ENCODE assay signal across 10 mouse cellular contexts in the genomic region with DNA sequence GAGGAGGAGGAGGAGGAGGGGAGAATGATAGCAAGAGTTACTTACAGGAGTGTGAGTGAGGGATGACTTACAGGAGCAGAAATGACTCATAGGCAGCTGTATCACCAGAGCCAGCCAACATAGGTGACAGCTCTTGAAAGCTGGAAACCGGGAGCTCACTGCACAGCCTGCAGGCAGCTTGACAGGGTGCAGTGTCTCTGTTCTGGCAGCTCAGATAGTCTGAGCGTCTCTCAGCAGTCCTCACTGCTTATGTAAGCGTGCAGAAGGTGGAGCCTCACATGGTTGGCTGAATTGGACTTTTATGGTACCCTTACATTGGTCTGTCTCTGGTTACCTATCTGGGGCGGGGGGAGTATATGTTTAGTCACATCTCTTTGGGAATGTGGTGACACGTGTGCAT. TPM values are rescaled to one million over a fixed set of nuclear protein-coding genes. Genes with fewer than 3 reads are reported as not detected.
DNase-seq lines count a peak whose midpoint lies in the region; ATAC-seq and TF ChIP-seq lines count a peak whose summit lies in the region.
"Had no signal": no experiment of that assay in that cellular context is flagged by ENCODE, and none has a peak within 500 bp of the region (broad histone marks: within the 10 kb centered on the region; RNA-seq: fewer than 3 reads in every experiment).

No protein-coding gene starts in this region.

- no peak overlapping the region for H3K9ac ChIP-seq in stomach, embryonic 14.5 days (replicated peaks; ENCODE audit: low read depth, low read length)
- no peak overlapping the region for H3K9ac ChIP-seq in heart, adult 2 months (ENCODE audit: low read depth, low read length)
- H3K9ac ChIP-seq: embryonic facial prominence, embryonic 12.5 days had no signal

- intact Hi-C loops in heart, adult 2 months (cut with DNase I): no loop called here

- peak overlapping the region; percentile 53; the same call in 1 of the 2 replicates for H3K27ac ChIP-seq in layer of hippocampus, adult 2 months
- H3K27ac ChIP-seq in stomach, embryonic 14.5 days (ENCODE audit: low read length): no peak overlapping the region
- no peak overlapping the region for H3K27ac ChIP-seq in heart, adult 2 months
- H3K27ac ChIP-seq: embryonic facial prominence, embryonic 12.5 days; midbrain, embryonic 10.5 days had no signal

- TF ChIP-seq CTCF in layer of hippocampus, adult 2 months (conservative IDR thresholded peaks at IDR 0.05): peak; percentile 21; the same call in 1 of the 2 replicates
- no peak for TF ChIP-seq CTCF in heart, adult 2 months (IDR thresholded peaks at IDR 0.05)

- no peak for TF ChIP-seq EP300 in heart, adult 2 months (IDR thresholded peaks at IDR 0.05; ENCODE audit: insufficient read depth, low read depth, low read length)

- no peak for ATAC-seq in megakaryocyte, adult 5-6 weeks (ENCODE audit: poor library complexity, severe bottlenecking)
- peak; percentile 61; the same call in 1 of the 2 replicates for ATAC-seq in stomach, embryonic 14.5 days (ENCODE audit: insufficient number of reproducible peaks, insufficient read depth, low FRiP score, low read depth)

- H3K79me2 ChIP-seq in heart, adult 2 months (replicated peaks; ENCODE audit: control insufficient read depth, insufficient read depth, low read length): no peaks in the 10 kb centered on the region

- peaks cover 25% of the 10 kb centered on the region for H3K4me1 ChIP-seq in megakaryocyte, embryonic 14.5 days
- H3K4me1 ChIP-seq in stomach, embryonic 14.5 days (ENCODE audit: control insufficient read depth, insufficient read depth, low read length): no peaks in the 10 kb centered on the region
- H3K4me1 ChIP-seq in heart, adult 2 months (ENCODE audit: control insufficient read depth, insufficient read depth, low read length): no peaks in the 10 kb centered on the region
- H3K4me1 ChIP-seq: embryonic facial prominence, embryonic 12.5 days had no signal

- TF ChIP-seq POLR2A in heart, adult 2 months (IDR thresholded peaks at IDR 0.05; ENCODE audit: insufficient read depth, low read depth, low read length): no peak

- H3K36me3 ChIP-seq in megakaryocyte, embryonic 14.5 days (replicated peaks; ENCODE audit: low read length): peaks cover 21% of the 10 kb centered on the region
- no peaks in the 10 kb centered on the region for H3K36me3 ChIP-seq in stomach, embryonic 14.5 days (ENCODE audit: control insufficient read depth, insufficient read depth, low read length)
- no peaks in the 10 kb centered on the region for H3K36me3 ChIP-seq in heart, adult 2 months (ENCODE audit: control insufficient read depth, insufficient read depth, low read length)

- peak; percentile 10 for DNase-seq in adrenal gland, postnatal 25 days
- peak; percentile 19 to 60 for DNase-seq in layer of hippocampus, adult 2 months (ENCODE audit: low spot score in 2 of 2)
- no peak for DNase-seq in heart, adult 2 months
- DNase-seq in heart, postnatal 4 days: no peak
- no peak for DNase-seq in embryo, embryonic 10 days (ENCODE audit: low spot score)

- H3K27me3 ChIP-seq in megakaryocyte, embryonic 14.5 days (replicated peaks): no peaks in the 10 kb centered on the region
- H3K27me3 ChIP-seq in stomach, embryonic 14.5 days (ENCODE audit: control insufficient read depth, insufficient read depth, low read length): no peaks in the 10 kb centered on the region
- H3K27me3 ChIP-seq in heart, adult 2 months (ENCODE audit: control insufficient read depth, insufficient read depth, low read length): no peaks in the 10 kb centered on the region
- H3K27me3 ChIP-seq: embryonic facial prominence, embryonic 12.5 days had no signal

- no peak overlapping the region for H3K4me2 ChIP-seq in stomach, embryonic 14.5 days (replicated peaks; ENCODE audit: low read depth, low read length)
- H3K4me2 ChIP-seq: embryonic facial prominence, embryonic 12.5 days had no signal

- H3K9me3 ChIP-seq in megakaryocyte, embryonic 14.5 days: no peaks in the 10 kb centered on the region
- H3K9me3 ChIP-seq in stomach, embryonic 14.5 days (ENCODE audit: control insufficient read depth, low read depth, low read length): no peaks in the 10 kb centered on the region
- H3K9me3 ChIP-seq: embryonic facial prominence, embryonic 12.5 days; midbrain, embryonic 10.5 days had no signal

- 36% methylated on average over 5 of the region's 5 CpGs for WGBS in stomach, embryonic 14.5 days
- WGBS in heart, adult 2 months: 28% methylated on average over 5 of the region's 5 CpGs

- peak overlapping the region; percentile 79 for H3K4me3 ChIP-seq in megakaryocyte, embryonic 14.5 days (replicated peaks)
- no peak overlapping the region for H3K4me3 ChIP-seq in layer of hippocampus, adult 2 months
- H3K4me3 ChIP-seq in stomach, embryonic 14.5 days (ENCODE audit: low read depth, low read length): no peak overlapping the region
- H3K4me3 ChIP-seq in heart, adult 2 months: no peak overlapping the region
- H3K4me3 ChIP-seq: embryonic facial prominence, embryonic 12.5 days; midbrain, embryonic 10.5 days had no signal

RNA-seq across cellular contexts. Expression of a gene that starts 6.8 kb away (rescaled TPM):
- polyA plus RNA-seq in megakaryocyte, embryonic 14.5 days (2012; ENCODE audit: insufficient read depth, low replicate concordance): 1.5 and 1.9 TPM in 2 replicates
- total RNA-seq in megakaryocyte, adult 5-6 weeks (2015): 15.2 and 17.3 TPM in 2 replicates
- 11.9 and 15.9 TPM in 2 replicates for total RNA-seq in megakaryocyte, adult 5-6 weeks (2017)
- 23.2 and 24.0 TPM in 2 replicates for total RNA-seq in adrenal gland, postnatal 25 days (2021)
- total RNA-seq in layer of hippocampus, adult 2 months (2021): 10 to 100 TPM; 37.5 to 37.6 TPM
- polyA plus RNA-seq in stomach, embryonic 14.5 days (2014; fragmentation: Nextera tagmentation; extraction: Ambion mirVana): 10.8 and 11.5 TPM in 2 replicates
- 10 to 100 TPM; 10.5 to 12.8 TPM for total RNA-seq in heart, adult 2 months (2021)
- 3.5 and 6.8 TPM in 2 replicates for polyA plus RNA-seq in heart, adult 2 months (2012; rRNA removed)
- 10 to 100 TPM; 22.4 to 23.2 TPM for total RNA-seq in heart, postnatal 4 days (2021)

Comparison
In these comparisons a context has a peak if more than half of its experiments do, and no peak if none do; other contexts are left out.
1. DNase-seq: peak in adrenal gland, postnatal 25 days (single experiment) and layer of hippocampus, adult 2 months (2 of 2); none in heart, adult 2 months (0 of 2), heart, postnatal 4 days (single experiment) and embryo, embryonic 10 days (single experiment).